Mouse (Mus musculus) brown adipose tissue, adult 24 weeks (tissue): ENCODE results near the gene Vsig2. TPM values are rescaled to one million over a fixed set of nuclear protein-coding genes. Genes with fewer than 3 reads are reported as not detected.

Experiments used
- H3K27ac ChIP-seq: fragments of 200-500 bp; replicated peaks from 2 replicates; pipeline ENCODE4 v1.5.1; 2012; ENCODE audit warnings: low read depth, mild to moderate bottlenecking, low read length
- H3K4me1 ChIP-seq: fragments of 200-500 bp; 2 replicates; pipeline ENCODE4 v1.6.1; 2012; ENCODE audit warnings: low read length, mixed read lengths; ENCODE audit not compliant: control insufficient read depth, insufficient read depth, insufficient read length
- H3K4me3 ChIP-seq: fragments of 200-500 bp; 2 replicates; pipeline ENCODE4 v1.5.1; 2012; ENCODE audit warnings: low read depth, mild to moderate bottlenecking, low read length, moderate library complexity; ENCODE audit not compliant: insufficient read depth
- polyA plus RNA-seq: library from polyadenylated mRNA; stranded (reverse); fragments of >200 nt; gene quantifications from 2 replicates; pipeline ENCODE4 v1.2.4, GENCODE M21; 2012; ENCODE audit not compliant: missing spikeins, insufficient read depth, insufficient read length

The Vsig2 gene
- polyA plus RNA-seq, 1 experiment, result 2.1 TPM

DNA sequence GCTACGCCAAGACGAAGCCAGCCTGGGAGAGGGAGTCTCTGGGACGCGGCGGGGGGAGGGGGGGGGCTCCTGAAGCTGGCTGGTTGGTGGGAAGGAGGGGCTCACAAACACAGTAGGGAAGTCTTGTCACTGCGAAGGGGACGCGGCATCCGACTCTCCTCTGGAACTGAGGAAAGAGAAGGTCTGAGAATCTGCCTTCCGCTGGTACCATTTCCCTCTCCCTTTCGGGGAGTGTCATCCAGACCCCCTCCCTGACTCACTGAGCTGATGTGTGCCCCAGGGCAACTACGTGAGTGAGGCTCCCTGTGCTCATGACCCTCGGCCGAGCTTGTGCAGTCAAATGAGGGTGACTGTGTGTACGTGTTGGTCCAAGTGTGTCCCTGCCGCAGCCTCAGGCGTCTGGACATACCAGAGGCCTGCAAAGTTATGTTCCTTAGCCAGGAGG, 6.1 kb downstream of the Vsig2 start:
- Histone ChIP-seq H3K4me3 (peak overlapping the region; percentile 54), H3K4me1 (peaks cover 26% of the 10 kb centered on the region), H3K27ac (peak overlapping the region; percentile 21; the same call in 1 of the 2 replicates)

DNA sequence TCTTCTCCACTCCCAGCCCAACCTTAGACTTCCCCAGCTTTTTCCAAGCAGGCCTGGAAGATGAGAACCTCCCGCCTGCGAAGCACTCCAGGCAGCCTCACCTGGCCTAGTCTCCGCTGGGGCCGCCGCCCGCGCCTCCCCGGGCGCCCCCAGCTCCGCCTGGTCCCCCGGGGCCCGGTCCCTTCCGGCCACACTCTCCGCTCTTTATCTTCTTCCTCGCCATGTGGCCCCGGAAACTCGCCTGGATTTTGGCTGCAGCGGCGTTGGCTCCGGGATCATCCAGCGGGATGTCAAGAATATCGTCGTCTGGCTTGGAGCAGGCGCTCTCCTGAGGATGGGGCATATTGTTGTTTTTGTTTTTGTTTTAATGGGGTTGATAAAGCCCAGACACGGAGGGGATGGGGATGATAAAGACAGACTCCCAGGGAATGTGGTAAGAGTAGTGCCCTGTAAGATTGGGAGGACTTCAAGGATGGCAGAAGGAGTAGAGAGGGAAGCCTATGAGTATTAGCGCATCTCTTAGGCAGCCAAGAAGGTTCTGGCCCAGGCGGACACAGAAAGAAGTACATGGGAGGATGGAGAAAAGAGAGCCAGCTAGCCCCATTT, 6.9 kb downstream of the Vsig2 start:
- Histone ChIP-seq H3K4me3 (no peak overlapping the region), H3K27ac (0 out of 2 replicates have a peak overlapping the region, but pooled peaks have one; percentile 21)

GRCm38 (mm10) chr9:37546889-37547288, 7.8 kb downstream of the Vsig2 start:
- H3K4me1 ChIP-seq, result peaks cover 15% of the 10 kb centered on the region
- no peak overlapping the region for H3K27ac ChIP-seq
- no peak overlapping the region for H3K4me3 ChIP-seq

More for the DNA sequence above, 6.9 kb downstream of the Vsig2 start:
- H3K4me1 ChIP-seq, result peaks cover 23% of the 10 kb centered on the region

GRCm38 (mm10) chr9:37550435-37550834, 11.4 kb downstream of the Vsig2 start:
- H3K27ac ChIP-seq, result no peak overlapping the region
- peaks cover 2% of the 10 kb centered on the region; the same call in 1 of the 2 replicates for H3K4me1 ChIP-seq
- no peak overlapping the region for H3K4me3 ChIP-seq

DNA sequence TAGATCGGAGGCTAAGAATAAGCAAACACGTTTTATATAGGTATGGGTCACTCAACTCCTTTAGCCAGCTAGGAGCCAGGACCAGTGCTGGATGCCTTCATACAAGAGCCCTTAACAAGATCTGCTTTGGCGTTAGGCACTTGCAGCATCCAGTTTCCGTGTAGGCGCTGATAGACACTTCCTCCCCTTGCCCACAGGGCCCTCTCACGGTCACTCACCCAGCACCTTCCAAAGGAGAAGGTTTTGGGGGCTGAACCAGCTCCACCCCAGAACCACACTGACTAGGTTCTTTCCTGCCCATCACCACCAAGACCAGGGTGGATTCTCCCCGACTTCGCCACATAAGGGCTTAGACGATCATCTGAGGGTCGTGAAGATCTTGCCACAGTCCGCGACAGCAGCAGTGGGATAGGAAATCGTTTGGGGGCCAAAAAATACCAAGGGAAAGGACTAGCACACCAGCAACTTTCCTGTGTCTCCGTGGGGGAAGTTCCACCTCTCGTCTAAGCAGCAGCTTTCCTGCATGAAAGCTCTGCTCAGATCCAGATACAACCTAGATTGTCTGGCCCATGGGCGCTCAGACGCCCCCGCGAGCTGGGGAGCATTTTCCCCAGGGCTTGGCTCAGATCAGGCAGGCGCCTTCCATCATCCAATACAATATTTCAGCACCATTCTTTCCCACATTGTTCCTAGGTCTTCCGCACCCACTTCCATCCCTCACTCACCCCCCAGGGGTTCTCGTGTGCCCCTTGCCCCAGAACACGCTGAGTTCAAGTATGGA, 12.9 kb downstream of the Vsig2 start:
- H3K4me3 ChIP-seq, result peak overlapping the region; percentile 32
- 0 out of 2 replicates have a peak, but pooled peaks cover 2% of the 10 kb centered on the region for H3K4me1 ChIP-seq
- H3K27ac ChIP-seq, result no peak overlapping the region

GRCm38 (mm10) chr9:37552536-37553293, 13.7 kb downstream of the Vsig2 start, which contains the start of gene Nrgn:
Gene Nrgn, minus strand, starts transcription at chr9:37552904.
- Histone ChIP-seq H3K4me3 (peak within 1 kb of the TSS; percentile 32), H3K27ac (no peak within 1 kb of the TSS), H3K4me1 (0 out of 2 replicates have a peak, but pooled peaks cover 2% of the 10 kb centered on the region)

- 0 out of 2 replicates have a peak, but pooled peaks cover 2% of the 10 kb centered on the region for H3K4me1 ChIP-seq
- H3K27ac ChIP-seq, result no peak overlapping the region
- H3K4me3 ChIP-seq, result no peak overlapping the region
Observed at GRCm38 (mm10) chr9:37554279-37554678, 15.2 kb downstream of the Vsig2 start.

DNA sequence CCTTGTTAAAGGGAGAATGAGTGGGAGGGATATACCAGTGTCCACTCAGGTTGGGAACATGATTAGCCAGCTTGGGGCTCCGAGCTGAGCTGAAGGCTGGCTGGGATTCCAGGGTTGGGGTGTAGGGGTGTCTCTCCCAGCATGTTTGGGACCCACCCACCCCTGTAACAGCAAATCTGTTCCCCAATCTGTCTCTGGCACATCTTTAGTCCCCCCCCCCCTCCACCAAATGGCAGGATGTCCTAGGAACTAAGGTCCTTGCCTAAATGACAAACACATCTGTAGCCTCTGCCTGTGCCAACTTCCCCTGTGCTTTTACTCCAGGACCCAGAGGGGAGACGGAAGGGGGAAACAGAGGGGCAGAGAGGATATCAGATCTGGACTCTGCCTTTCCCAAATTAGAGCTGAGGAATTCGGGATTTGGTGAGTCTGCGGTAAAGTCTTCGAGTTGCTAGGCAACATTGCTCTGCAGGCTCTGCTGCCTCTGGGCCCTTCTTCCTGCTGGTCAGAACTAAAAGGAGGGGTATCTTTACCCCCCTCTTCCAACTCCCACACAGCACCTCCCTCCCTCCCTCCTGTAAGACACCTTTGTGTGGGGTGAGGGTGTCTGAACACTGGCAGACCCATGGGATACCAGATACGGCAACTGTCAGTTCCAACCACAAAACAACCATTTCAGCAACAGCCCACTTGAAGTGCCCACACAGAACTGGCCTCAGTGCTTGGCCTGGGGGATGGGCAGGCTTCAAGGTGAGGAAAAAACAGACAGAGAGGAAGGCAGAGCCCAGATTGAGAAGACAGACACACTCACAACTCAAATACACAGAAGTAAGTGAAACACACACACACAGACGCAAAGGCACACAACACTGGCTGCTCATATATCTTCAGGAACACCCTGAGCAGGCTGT, 16.0 kb downstream of the Vsig2 start, which contains the start of gene Siae:
Gene Siae (plus strand): TSS at position 861 of the 911 bp plus-strand sequence.
- no peak within 1 kb of the TSS for H3K4me3 ChIP-seq
- 0 out of 2 replicates have a peak, but pooled peaks cover 2% of the 10 kb centered on the region for H3K4me1 ChIP-seq
- no peak within 1 kb of the TSS for H3K27ac ChIP-seq

DNA sequence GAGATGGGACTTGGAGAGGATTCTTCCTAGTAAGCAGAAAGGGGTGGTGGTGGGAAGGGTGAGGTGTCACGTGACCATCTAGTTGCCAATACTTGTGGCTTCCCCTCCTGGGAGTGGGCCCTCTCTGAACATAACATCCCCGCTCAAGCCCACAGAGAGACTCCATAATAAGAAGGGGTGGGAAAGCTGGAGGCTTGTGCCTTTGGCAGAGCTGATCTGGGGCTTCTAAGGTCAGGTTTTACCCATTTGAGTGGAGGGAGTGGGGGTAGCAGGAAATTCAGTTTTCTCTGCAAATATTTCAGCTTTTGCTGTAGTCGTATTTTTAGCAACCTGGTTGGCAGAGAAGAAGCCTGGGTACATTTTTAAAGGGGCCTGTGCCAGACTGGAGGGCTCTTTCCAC, 17.3 kb downstream of the Vsig2 start:
- H3K27ac ChIP-seq, result no peak overlapping the region
- H3K4me1 ChIP-seq, result 0 out of 2 replicates have a peak, but pooled peaks cover 2% of the 10 kb centered on the region

DNA sequence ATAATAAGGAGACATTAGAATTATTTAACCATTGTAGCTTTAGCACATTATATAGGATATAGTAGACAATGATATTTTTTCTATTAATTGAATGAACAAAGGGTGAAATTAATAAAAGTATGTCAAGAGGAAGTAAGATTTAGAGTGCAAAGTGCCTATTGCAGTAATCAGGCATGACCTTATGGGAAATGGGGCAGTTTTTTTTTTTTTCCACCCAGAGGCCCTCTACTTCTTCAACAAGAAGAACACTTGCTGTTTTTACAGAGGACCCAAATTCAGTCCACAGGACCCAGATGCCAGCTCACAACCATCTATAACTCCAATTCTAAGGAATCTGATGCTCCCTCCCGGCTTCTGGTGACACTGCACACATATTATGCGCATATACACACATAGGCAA, 21.6 kb downstream of the Vsig2 start:
- H3K4me1 ChIP-seq, result no peaks in the 10 kb centered on the region
- H3K27ac ChIP-seq, result no peak overlapping the region
- no peak overlapping the region for H3K4me3 ChIP-seq

More for the DNA sequence above, 17.3 kb downstream of the Vsig2 start:
- no peak overlapping the region for H3K4me3 ChIP-seq

GRCm38 (mm10) chr9:37563805-37564204, 24.8 kb downstream of the Vsig2 start:
- no peak overlapping the region for H3K27ac ChIP-seq
- H3K4me1 ChIP-seq, result peaks cover 12% of the 10 kb centered on the region
- H3K4me3 ChIP-seq, result no peak overlapping the region

DNA sequence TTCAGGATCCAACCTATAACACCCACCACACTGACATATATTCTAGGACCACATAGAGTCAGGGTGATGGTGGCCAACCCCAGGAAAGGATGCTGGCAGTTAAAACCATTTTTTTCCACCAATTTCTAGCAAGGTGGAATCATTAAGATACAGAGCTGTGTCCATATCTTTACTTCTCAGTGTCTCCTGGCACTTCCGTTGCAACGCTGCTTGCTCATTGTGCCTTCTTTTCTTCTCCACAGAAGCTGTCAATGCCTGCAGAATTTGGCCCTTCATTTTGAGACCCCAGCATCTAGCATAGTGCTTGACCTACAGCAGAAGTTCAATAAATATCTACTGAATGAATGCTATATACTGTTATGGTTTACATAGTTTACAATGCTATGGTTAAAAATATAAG, 28.0 kb downstream of the Vsig2 start:
- peaks cover 12% of the 10 kb centered on the region for H3K4me1 ChIP-seq
- no peak overlapping the region for H3K4me3 ChIP-seq
- no peak overlapping the region for H3K27ac ChIP-seq

- Histone ChIP-seq H3K4me1 (peaks cover 12% of the 10 kb centered on the region), H3K27ac (no peak overlapping the region), H3K4me3 (no peak overlapping the region)
Observed at GRCm38 (mm10) chr9:37567454-37567853, 28.4 kb downstream of the Vsig2 start.
